9 mouse cellular contexts compared by ENCODE assay signal in the genomic region with DNA sequence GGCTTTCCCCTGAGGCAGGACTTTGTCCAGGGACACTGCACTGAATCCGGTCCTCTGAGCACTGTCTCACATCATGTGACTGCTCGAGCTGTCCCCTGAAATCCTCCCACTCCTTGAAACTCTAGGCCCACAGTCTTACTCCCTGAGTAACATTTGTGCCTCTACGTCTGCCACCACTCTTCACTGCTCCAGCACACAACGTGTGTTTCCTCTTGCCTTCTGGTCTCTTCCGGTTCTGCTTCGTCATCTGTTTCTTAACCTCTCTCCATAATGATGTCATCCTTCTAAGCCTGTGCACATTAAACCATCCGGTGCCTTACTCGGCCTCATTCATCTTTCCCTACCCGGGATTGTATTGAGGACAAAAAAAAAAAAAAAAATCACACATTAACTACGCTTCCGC. TPM values are rescaled to one million over a fixed set of nuclear protein-coding genes. Genes with fewer than 3 reads are reported as not detected.
DNase-seq lines count a peak whose midpoint lies in the region; ATAC-seq lines count a peak whose summit lies in the region.
"Had no signal": no experiment of that assay in that cellular context is flagged by ENCODE, and none has a peak within 500 bp of the region (broad histone marks: within the 10 kb centered on the region; RNA-seq: fewer than 3 reads in every experiment).

No protein-coding gene starts in this region.

- no peaks in the 10 kb centered on the region for H3K36me3 ChIP-seq in embryonic facial prominence, embryonic 13.5 days
- no peaks in the 10 kb centered on the region for H3K36me3 ChIP-seq in embryonic facial prominence, embryonic 10.5 days (replicated peaks)
- no peaks in the 10 kb centered on the region for H3K36me3 ChIP-seq in liver, embryonic 15.5 days (replicated peaks)
- H3K36me3 ChIP-seq: embryonic facial prominence, embryonic 12.5 days had no signal

- DNase-seq in embryonic facial prominence, embryonic 10.5 days (ENCODE audit: low spot score) = no peak
- peak; percentile 21 for DNase-seq in CD4-positive helper T cell, adult 2 months (ENCODE audit: low read depth, low spot score)
- DNase-seq in Muller cell, postnatal 12 days (ENCODE audit: inconsistent ontology term) = no peak
- no peak for DNase-seq in left cerebral cortex, postnatal 36 days (ENCODE audit: low spot score in 2 of 2)
- no peak for DNase-seq in urinary bladder, postnatal 10 days (ENCODE audit: low spot score)

- intact Hi-C loops in left cerebral cortex, postnatal 36 days (cut with DNase I) = no loop called here

- 55% methylated on average over 11 of the region's 11 CpGs for WGBS in embryonic facial prominence, embryonic 13.5 days
- WGBS in embryonic facial prominence, embryonic 10.5 days = 75% methylated on average over 11 of the region's 11 CpGs
- WGBS in liver, embryonic 15.5 days (ENCODE audit: insufficient replicate concordance) = 32% methylated on average over 11 of the region's 11 CpGs

- no peak overlapping the region for H3K4me2 ChIP-seq in embryonic facial prominence, embryonic 13.5 days
- peak overlapping the region; percentile 23; the same call in 1 of the 2 replicates for H3K4me2 ChIP-seq in liver, embryonic 15.5 days
- H3K4me2 ChIP-seq: embryonic facial prominence, embryonic 12.5 days had no signal

- ATAC-seq in embryonic facial prominence, embryonic 13.5 days (ENCODE audit: insufficient number of reproducible peaks, insufficient read depth, low FRiP score, low TSS enrichment, low read depth) = no peak
- ATAC-seq in granulocyte monocyte progenitor cell, adult 5-6 weeks (replicated peaks; ENCODE audit: poor library complexity, severe bottlenecking) = peak; percentile 93
- ATAC-seq in liver, embryonic 15.5 days (ENCODE audit: insufficient read depth) = peak; percentile 38; the same call in 1 of the 2 replicates

- no peaks in the 10 kb centered on the region for H3K27me3 ChIP-seq in embryonic facial prominence, embryonic 13.5 days
- H3K27me3 ChIP-seq in embryonic facial prominence, embryonic 10.5 days (replicated peaks; ENCODE audit: low read depth, poor library complexity, severe bottlenecking) = no peaks in the 10 kb centered on the region
- H3K27me3 ChIP-seq in liver, embryonic 15.5 days = no peaks in the 10 kb centered on the region
- H3K27me3 ChIP-seq: embryonic facial prominence, embryonic 12.5 days had no signal

- H3K4me3 ChIP-seq in embryonic facial prominence, embryonic 13.5 days = no peak overlapping the region
- H3K4me3 ChIP-seq in embryonic facial prominence, embryonic 10.5 days = no peak overlapping the region
- H3K4me3 ChIP-seq in liver, embryonic 15.5 days (replicated peaks) = no peak overlapping the region
- H3K4me3 ChIP-seq: embryonic facial prominence, embryonic 12.5 days had no signal

- H3K9me3 ChIP-seq in embryonic facial prominence, embryonic 13.5 days = no peaks in the 10 kb centered on the region
- no peaks in the 10 kb centered on the region for H3K9me3 ChIP-seq in embryonic facial prominence, embryonic 10.5 days
- H3K9me3 ChIP-seq in liver, embryonic 15.5 days (replicated peaks) = no peaks in the 10 kb centered on the region
- H3K9me3 ChIP-seq: embryonic facial prominence, embryonic 12.5 days had no signal

- H3K4me1 ChIP-seq in embryonic facial prominence, embryonic 13.5 days = peaks cover 12% of the 10 kb centered on the region; the same call in 1 of the 2 replicates
- peaks cover 31% of the 10 kb centered on the region for H3K4me1 ChIP-seq in embryonic facial prominence, embryonic 10.5 days
- peaks cover 17% of the 10 kb centered on the region for H3K4me1 ChIP-seq in liver, embryonic 15.5 days (replicated peaks)

- H3K9ac ChIP-seq in embryonic facial prominence, embryonic 13.5 days = no peak overlapping the region
- no peak overlapping the region for H3K9ac ChIP-seq in liver, embryonic 15.5 days
- H3K9ac ChIP-seq: embryonic facial prominence, embryonic 12.5 days had no signal

- peak overlapping the region; percentile 18; the same call in 1 of the 2 replicates for H3K27ac ChIP-seq in embryonic facial prominence, embryonic 13.5 days
- no peak overlapping the region for H3K27ac ChIP-seq in embryonic facial prominence, embryonic 10.5 days (replicated peaks)
- 0 out of 2 replicates have a peak overlapping the region, but pooled peaks have one; percentile 29 for H3K27ac ChIP-seq in liver, embryonic 15.5 days (replicated peaks)
- H3K27ac ChIP-seq: embryonic facial prominence, embryonic 12.5 days had no signal

RNA-seq across cellular contexts. Expression of gene Map2k6, which starts 28.2 kb away (rescaled TPM):
- 38.1 and 38.6 TPM in 2 replicates for polyA plus RNA-seq in embryonic facial prominence, embryonic 13.5 days (2015; fragmentation: Nextera tagmentation; extraction: Ambion mirVana)
- polyA plus RNA-seq in embryonic facial prominence, embryonic 10.5 days (2016; fragmentation: Nextera tagmentation; extraction: Ambion mirVana) = 43.9 and 46.4 TPM in 2 replicates
- 10.1 and 12.9 TPM in 2 replicates for total RNA-seq in granulocyte monocyte progenitor cell, adult 5-6 weeks (2014; fragmentation: Nextera tagmentation)
- 18.8 and 20.9 TPM in 2 replicates for total RNA-seq in granulocyte monocyte progenitor cell, adult 5-6 weeks (2017)
- 4.9 and 5.0 TPM in 2 replicates for polyA plus RNA-seq in liver, embryonic 15.5 days (2015; fragmentation: Nextera tagmentation; extraction: Ambion mirVana)
- 10 to 100 TPM; 24.7 to 31.1 TPM for total RNA-seq in left cerebral cortex, postnatal 36 days (2021)
